Comparison of ENCODE assay signal across 15 mouse cellular contexts in genomic region chr2:30120269-30120668, GRCm38 (mm10). TPM values are rescaled to one million over a fixed set of nuclear protein-coding genes. Genes with fewer than 3 reads are reported as not detected.
DNase-seq lines count a peak whose midpoint lies in the region; ATAC-seq and TF ChIP-seq lines count a peak whose summit lies in the region.
"Had no signal": no experiment of that assay in that cellular context is flagged by ENCODE, and none has a peak within 500 bp of the region (broad histone marks: within the 10 kb centered on the region; RNA-seq: fewer than 3 reads in every experiment).

No protein-coding gene starts in this region.

- no peak for ATAC-seq in embryonic facial prominence, embryonic 13.5 days (ENCODE audit: insufficient number of reproducible peaks, insufficient read depth, low FRiP score, low TSS enrichment, low read depth)
- ATAC-seq: liver, postnatal 0 days had no signal

- no peaks in the 10 kb centered on the region for H3K27me3 ChIP-seq in embryonic facial prominence, embryonic 13.5 days
- H3K27me3 ChIP-seq in embryonic facial prominence, embryonic 10.5 days (replicated peaks; ENCODE audit: low read depth, poor library complexity, severe bottlenecking), result no peaks in the 10 kb centered on the region
- H3K27me3 ChIP-seq in forebrain, embryonic 10.5 days (ENCODE audit: poor library complexity, severe bottlenecking), result no peaks in the 10 kb centered on the region
- H3K27me3 ChIP-seq: CH12.LX; heart, embryonic 15.5 days; limb, embryonic 15.5 days had no signal

- H3K27ac ChIP-seq in embryonic facial prominence, embryonic 13.5 days, result no peak overlapping the region
- H3K27ac ChIP-seq in embryonic facial prominence, embryonic 10.5 days (replicated peaks), result no peak overlapping the region
- peak overlapping the region; percentile 97 for H3K27ac ChIP-seq in layer of hippocampus, adult 2 months
- H3K27ac ChIP-seq in forebrain, embryonic 10.5 days, result peak overlapping the region; percentile 72
- H3K27ac ChIP-seq: heart, embryonic 15.5 days; limb, embryonic 15.5 days had no signal

- TF ChIP-seq CTCF in layer of hippocampus, adult 2 months (conservative IDR thresholded peaks at IDR 0.05), result no peak

- no peak for DNase-seq in embryonic facial prominence, embryonic 10.5 days (ENCODE audit: low spot score)
- DNase-seq in layer of hippocampus, adult 2 months (ENCODE audit: low spot score in 2 of 2), result no peak
- DNase-seq in layer of hippocampus, adult 18-20 months (ENCODE audit: low spot score in 2 of 2), result no peak
- DNase-seq in forebrain, embryonic 10.5 days (ENCODE audit: extremely low spot score, low spot score), result no peak
- peak; percentile 51 for DNase-seq in kidney, postnatal 14 days
- no peak for DNase-seq in adrenal gland, postnatal 36 days
- DNase-seq in urinary bladder, postnatal 25 days (ENCODE audit: low spot score), result no peak
- DNase-seq: adrenal gland, postnatal 25 days; cerebellum, adult 9-11 months; heart, adult 11 months; liver, postnatal 0 days had no signal

- H3K9me3 ChIP-seq in embryonic facial prominence, embryonic 13.5 days, result no peaks in the 10 kb centered on the region
- H3K9me3 ChIP-seq in embryonic facial prominence, embryonic 10.5 days, result no peaks in the 10 kb centered on the region
- no peaks in the 10 kb centered on the region for H3K9me3 ChIP-seq in forebrain, embryonic 10.5 days
- H3K9me3 ChIP-seq: heart, embryonic 15.5 days; limb, embryonic 15.5 days had no signal

- no peak overlapping the region for H3K4me3 ChIP-seq in embryonic facial prominence, embryonic 13.5 days
- no peak overlapping the region for H3K4me3 ChIP-seq in embryonic facial prominence, embryonic 10.5 days
- no peak overlapping the region; the same call in 1 of the 2 replicates for H3K4me3 ChIP-seq in layer of hippocampus, adult 2 months
- no peak overlapping the region for H3K4me3 ChIP-seq in forebrain, embryonic 10.5 days
- H3K4me3 ChIP-seq: heart, embryonic 15.5 days; limb, embryonic 15.5 days had no signal

- H3K36me3 ChIP-seq in embryonic facial prominence, embryonic 13.5 days, result peaks cover 15% of the 10 kb centered on the region
- H3K36me3 ChIP-seq in embryonic facial prominence, embryonic 10.5 days (replicated peaks), result peaks cover 9% of the 10 kb centered on the region; the same call in 1 of the 2 replicates
- 0 out of 2 replicates have a peak, but pooled peaks cover 3% of the 10 kb centered on the region for H3K36me3 ChIP-seq in forebrain, embryonic 10.5 days (replicated peaks)
- H3K36me3 ChIP-seq: heart, embryonic 15.5 days had no signal

- WGBS in embryonic facial prominence, embryonic 13.5 days, result 87% methylated on average over 4 of the region's 4 CpGs
- WGBS in embryonic facial prominence, embryonic 10.5 days, result 89% methylated on average over 4 of the region's 4 CpGs
- WGBS in forebrain, embryonic 10.5 days, result 91% methylated on average over 4 of the region's 4 CpGs

- H3K4me2 ChIP-seq in embryonic facial prominence, embryonic 13.5 days, result no peak overlapping the region
- H3K4me2 ChIP-seq: heart, embryonic 15.5 days; limb, embryonic 15.5 days had no signal

- H3K4me1 ChIP-seq in embryonic facial prominence, embryonic 13.5 days, result peaks cover 23% of the 10 kb centered on the region
- peaks cover 34% of the 10 kb centered on the region for H3K4me1 ChIP-seq in embryonic facial prominence, embryonic 10.5 days
- H3K4me1 ChIP-seq in forebrain, embryonic 10.5 days, result peaks cover 43% of the 10 kb centered on the region

- 0 out of 2 replicates have a peak overlapping the region, but pooled peaks have one; percentile 0 for H3K9ac ChIP-seq in embryonic facial prominence, embryonic 13.5 days
- H3K9ac ChIP-seq: heart, embryonic 15.5 days; limb, embryonic 15.5 days; liver, postnatal 0 days had no signal

RNA-seq across cellular contexts. Expression of gene Zer1, which starts 4.1 kb away (rescaled TPM):
- 12.7 and 13.5 TPM in 2 replicates for polyA plus RNA-seq in embryonic facial prominence, embryonic 13.5 days (2015; fragmentation: Nextera tagmentation; extraction: Ambion mirVana)
- 7.1 and 7.4 TPM in 2 replicates for polyA plus RNA-seq in embryonic facial prominence, embryonic 10.5 days (2016; fragmentation: Nextera tagmentation; extraction: Ambion mirVana)
- 100 to 1,000 TPM; 197 to 199 TPM for total RNA-seq in layer of hippocampus, adult 2 months (2021)
- 100 to 1,000 TPM; 187 to 193 TPM for total RNA-seq in layer of hippocampus, adult 18-20 months (2021)
- 6.3 and 6.6 TPM in 2 replicates for polyA plus RNA-seq in forebrain, embryonic 10.5 days (2016; fragmentation: Nextera tagmentation; extraction: Ambion mirVana)
- total RNA-seq in adrenal gland, postnatal 36 days (2021), result 10 to 100 TPM; 32.0 to 40.7 TPM

RNA-seq across cellular contexts. Expression of gene Tbc1d13, which starts 13.3 kb away (rescaled TPM):
- 11.1 and 13.7 TPM in 2 replicates for polyA plus RNA-seq in embryonic facial prominence, embryonic 13.5 days (2015; fragmentation: Nextera tagmentation; extraction: Ambion mirVana)
- polyA plus RNA-seq in embryonic facial prominence, embryonic 10.5 days (2016; fragmentation: Nextera tagmentation; extraction: Ambion mirVana), result 8.1 and 8.2 TPM in 2 replicates
- 10 to 100 TPM; 54.7 to 55.7 TPM for total RNA-seq in layer of hippocampus, adult 2 months (2021)
- total RNA-seq in layer of hippocampus, adult 18-20 months (2021), result 10 to 100 TPM; 51.1 to 54.7 TPM
- polyA plus RNA-seq in forebrain, embryonic 10.5 days (2016; fragmentation: Nextera tagmentation; extraction: Ambion mirVana), result 7.8 and 8.6 TPM in 2 replicates
- 10 to 100 TPM; 49.3 to 56.3 TPM for total RNA-seq in adrenal gland, postnatal 36 days (2021)

RNA-seq across cellular contexts. Expression of gene Zdhhc12, which starts 26.8 kb away (rescaled TPM):
- 24.0 and 25.3 TPM in 2 replicates for polyA plus RNA-seq in embryonic facial prominence, embryonic 13.5 days (2015; fragmentation: Nextera tagmentation; extraction: Ambion mirVana)
- 35.2 and 37.7 TPM in 2 replicates for polyA plus RNA-seq in embryonic facial prominence, embryonic 10.5 days (2016; fragmentation: Nextera tagmentation; extraction: Ambion mirVana)
- total RNA-seq in layer of hippocampus, adult 2 months (2021), result 1 to 10 TPM; 7.6 to 9.1 TPM
- 10 to 100 TPM in 1 of 2 experiments, 1 to 10 TPM in 1; 7.9 to 10.5 TPM for total RNA-seq in layer of hippocampus, adult 18-20 months (2021)
- polyA plus RNA-seq in forebrain, embryonic 10.5 days (2016; fragmentation: Nextera tagmentation; extraction: Ambion mirVana), result 34.2 and 35.4 TPM in 2 replicates
- total RNA-seq in adrenal gland, postnatal 36 days (2021), result 10 to 100 TPM; 16.2 to 25.8 TPM

RNA-seq across cellular contexts. Expression of gene Pkn3, which starts 42.8 kb away (rescaled TPM):
- polyA plus RNA-seq in embryonic facial prominence, embryonic 13.5 days (2015; fragmentation: Nextera tagmentation; extraction: Ambion mirVana), result 7.6 and 11.4 TPM in 2 replicates
- polyA plus RNA-seq in embryonic facial prominence, embryonic 10.5 days (2016; fragmentation: Nextera tagmentation; extraction: Ambion mirVana), result 12.7 and 13.9 TPM in 2 replicates
- 1 to 10 TPM; 1.7 to 2.1 TPM for total RNA-seq in layer of hippocampus, adult 2 months (2021)
- 1 to 10 TPM; 2.1 to 3.8 TPM for total RNA-seq in layer of hippocampus, adult 18-20 months (2021)
- polyA plus RNA-seq in forebrain, embryonic 10.5 days (2016; fragmentation: Nextera tagmentation; extraction: Ambion mirVana), result 12.4 and 13.1 TPM in 2 replicates
- total RNA-seq in adrenal gland, postnatal 36 days (2021), result 1 to 10 TPM; 5.5 to 6.3 TPM

RNA-seq across cellular contexts. Expression of gene Endog, which starts 51.0 kb away (rescaled TPM):
- 12.4 and 15.2 TPM in 2 replicates for polyA plus RNA-seq in embryonic facial prominence, embryonic 13.5 days (2015; fragmentation: Nextera tagmentation; extraction: Ambion mirVana)
- 18.3 and 19.9 TPM in 2 replicates for polyA plus RNA-seq in embryonic facial prominence, embryonic 10.5 days (2016; fragmentation: Nextera tagmentation; extraction: Ambion mirVana)
- 10 to 100 TPM; 17.6 to 24.1 TPM for total RNA-seq in layer of hippocampus, adult 2 months (2021)
- total RNA-seq in layer of hippocampus, adult 18-20 months (2021), result 10 to 100 TPM; 20.7 to 24.9 TPM
- 17.1 and 17.9 TPM in 2 replicates for polyA plus RNA-seq in forebrain, embryonic 10.5 days (2016; fragmentation: Nextera tagmentation; extraction: Ambion mirVana)
- 10 to 100 TPM; 33.0 to 44.2 TPM for total RNA-seq in adrenal gland, postnatal 36 days (2021)

Comparison
In these comparisons a context has a peak if more than half of its experiments do, and no peak if none do; other contexts are left out.
1. H3K27ac ChIP-seq: peak in layer of hippocampus, adult 2 months (single experiment) and forebrain, embryonic 10.5 days (single experiment); none in embryonic facial prominence, embryonic 13.5 days (single experiment) and embryonic facial prominence, embryonic 10.5 days (single experiment).
2. RNA of gene Zer1, which starts 4.1 kb away (total RNA-seq): 197 to 199 TPM in layer of hippocampus, adult 2 months and 187 to 193 TPM in layer of hippocampus, adult 18-20 months; 32.0 to 40.7 TPM in adrenal gland, postnatal 36 days; every median in the first group is over 4 times any median in the second.